Comparison of ENCODE assay signal across 10 mouse cellular contexts in the genomic region with DNA sequence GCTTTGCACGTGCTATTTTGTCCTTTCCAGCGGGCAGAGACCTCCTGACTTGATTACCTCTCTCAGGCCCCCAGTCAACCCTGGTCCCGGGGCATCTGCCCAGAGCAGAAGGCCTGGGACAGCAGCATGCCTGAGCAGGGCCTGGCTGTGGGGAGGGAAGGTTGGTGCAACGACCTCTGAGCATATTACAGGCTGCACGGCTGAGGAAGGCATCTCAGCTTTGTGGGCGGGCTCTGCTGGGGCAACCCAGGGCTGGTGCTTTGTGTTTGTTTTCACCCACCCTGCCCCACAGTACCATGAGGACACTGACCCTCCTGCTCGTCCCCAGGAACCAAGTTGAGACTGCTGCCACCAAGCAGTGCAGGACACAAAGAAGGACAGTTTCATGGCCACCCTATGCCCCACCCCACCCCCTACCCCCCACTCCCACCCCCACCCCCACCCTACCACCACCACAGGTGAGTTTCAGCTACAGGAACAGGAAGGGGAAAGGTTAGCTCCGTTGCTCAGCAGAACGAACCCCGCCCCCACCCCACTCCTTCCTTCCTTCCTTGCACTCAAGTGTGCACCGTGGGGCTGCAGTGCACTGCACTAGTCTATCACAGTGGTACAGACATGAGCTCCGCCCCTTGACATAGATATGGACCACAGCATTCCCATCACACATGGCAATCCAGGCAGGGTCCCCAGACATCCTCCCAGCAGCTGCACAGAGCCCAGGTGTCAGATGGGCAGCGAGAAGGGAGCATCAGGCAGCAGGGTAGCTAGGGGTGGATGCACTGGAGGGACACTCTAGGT. TPM values are rescaled to one million over a fixed set of nuclear protein-coding genes. Genes with fewer than 3 reads are reported as not detected.
DNase-seq lines count a peak whose midpoint lies in the region; ATAC-seq and TF ChIP-seq lines count a peak whose summit lies in the region.
"Had no signal": no experiment of that assay in that cellular context is flagged by ENCODE, and none has a peak within 500 bp of the region (broad histone marks: within the 10 kb centered on the region; RNA-seq: fewer than 3 reads in every experiment).

No protein-coding gene starts in this region.

- TF ChIP-seq EP300 in lung, postnatal 0 days (IDR thresholded peaks at IDR 0.05): no peak

- H3K9ac ChIP-seq in kidney, embryonic 16.5 days (replicated peaks; ENCODE audit: low read length): peak overlapping the region; percentile 49; the same call in 1 of the 2 replicates
- H3K9ac ChIP-seq in stomach, embryonic 16.5 days (ENCODE audit: low read length): peak overlapping the region; percentile 27
- H3K9ac ChIP-seq in lung, postnatal 0 days (replicated peaks; ENCODE audit: low read depth): no peak overlapping the region
- H3K9ac ChIP-seq: liver, embryonic 15.5 days had no signal

- no peaks in the 10 kb centered on the region for H3K27me3 ChIP-seq in kidney, embryonic 16.5 days (ENCODE audit: insufficient read depth, low read length)
- H3K27me3 ChIP-seq in limb, embryonic 10.5 days (ENCODE audit: low read depth, poor library complexity, severe bottlenecking): no peaks in the 10 kb centered on the region
- H3K27me3 ChIP-seq in stomach, embryonic 16.5 days (ENCODE audit: control insufficient read depth, insufficient read depth, low read length): no peaks in the 10 kb centered on the region
- no peaks in the 10 kb centered on the region for H3K27me3 ChIP-seq in lung, postnatal 0 days (replicated peaks; ENCODE audit: insufficient read depth, low read length)
- H3K27me3 ChIP-seq: liver, embryonic 15.5 days had no signal

- H3K4me2 ChIP-seq in kidney, embryonic 16.5 days (replicated peaks; ENCODE audit: low read depth, low read length): no peak overlapping the region
- H3K4me2 ChIP-seq in stomach, embryonic 16.5 days (ENCODE audit: low read depth, low read length): no peak overlapping the region
- H3K4me2 ChIP-seq in lung, postnatal 0 days (replicated peaks; ENCODE audit: low read depth, low read length): no peak overlapping the region
- H3K4me2 ChIP-seq: liver, embryonic 15.5 days had no signal

- H3K36me3 ChIP-seq in kidney, embryonic 16.5 days (ENCODE audit: insufficient read depth, low read length): no peaks in the 10 kb centered on the region
- no peaks in the 10 kb centered on the region for H3K36me3 ChIP-seq in limb, embryonic 10.5 days
- H3K36me3 ChIP-seq in stomach, embryonic 16.5 days (ENCODE audit: control insufficient read depth, insufficient read depth, low read length): no peaks in the 10 kb centered on the region
- no peaks in the 10 kb centered on the region for H3K36me3 ChIP-seq in lung, postnatal 0 days (ENCODE audit: insufficient read depth, low read length)
- H3K36me3 ChIP-seq: liver, embryonic 15.5 days had no signal

- no peak overlapping the region for H3K27ac ChIP-seq in kidney, embryonic 16.5 days (ENCODE audit: low read length)
- peak overlapping the region; percentile 88 for H3K27ac ChIP-seq in bone marrow, adult 2 months (ENCODE audit: control insufficient read depth, insufficient read depth, low read depth, low read length, poor library complexity)
- H3K27ac ChIP-seq in limb, embryonic 10.5 days: peak overlapping the region; percentile 66
- H3K27ac ChIP-seq in stomach, embryonic 16.5 days (ENCODE audit: low read length): peak overlapping the region; percentile 32; the same call in 1 of the 2 replicates
- no peak overlapping the region for H3K27ac ChIP-seq in lung, postnatal 0 days (ENCODE audit: low read length)
- H3K27ac ChIP-seq: liver, embryonic 15.5 days had no signal

- TF ChIP-seq CTCF in bone marrow, adult 2 months (IDR thresholded peaks at IDR 0.05; ENCODE audit: control insufficient read depth, insufficient read depth, low read length): no peak
- no peak for TF ChIP-seq CTCF in lung, postnatal 0 days (IDR thresholded peaks at IDR 0.05)

- no peak overlapping the region for H3K4me3 ChIP-seq in kidney, embryonic 16.5 days (ENCODE audit: low read length)
- no peak overlapping the region for H3K4me3 ChIP-seq in bone marrow, adult 2 months (replicated peaks; ENCODE audit: control insufficient read depth, low read depth, low read length)
- H3K4me3 ChIP-seq in limb, embryonic 10.5 days: no peak overlapping the region
- H3K4me3 ChIP-seq in stomach, embryonic 16.5 days (replicated peaks; ENCODE audit: low read length): no peak overlapping the region
- no peak overlapping the region for H3K4me3 ChIP-seq in lung, postnatal 0 days (ENCODE audit: low read depth, low read length)
- H3K4me3 ChIP-seq: liver, embryonic 15.5 days had no signal

- ATAC-seq in kidney, embryonic 16.5 days (ENCODE audit: low FRiP score, low TSS enrichment): peak; percentile 82
- ATAC-seq in stomach, embryonic 16.5 days (ENCODE audit: insufficient read depth, low FRiP score): peak; percentile 45; the same call in 1 of the 2 replicates
- ATAC-seq in frontal cortex, adult (ENCODE audit: low TSS enrichment): no peak
- ATAC-seq in lung, postnatal 0 days: no peak

- TF ChIP-seq POLR2A in bone marrow, adult 2 months (IDR thresholded peaks at IDR 0.05; ENCODE audit: borderline replicate concordance, control insufficient read depth, low read depth, low read length): no peak

- WGBS in kidney, embryonic 16.5 days: 26% methylated on average over 13 of the region's 13 CpGs
- 13% methylated on average over 13 of the region's 13 CpGs for WGBS in bone marrow, adult 2 months
- 49% methylated on average over 13 of the region's 13 CpGs for WGBS in limb, embryonic 10.5 days
- WGBS in stomach, embryonic 16.5 days: 31% methylated on average over 13 of the region's 13 CpGs
- WGBS in lung, postnatal 0 days: 39% methylated on average over 9 of the region's 13 CpGs

- peaks cover 20% of the 10 kb centered on the region for H3K4me1 ChIP-seq in kidney, embryonic 16.5 days (ENCODE audit: insufficient read depth, low read length)
- peaks cover 9% of the 10 kb centered on the region for H3K4me1 ChIP-seq in bone marrow, adult 2 months (ENCODE audit: control insufficient read depth, insufficient read depth, low read length)
- peaks cover 36% of the 10 kb centered on the region for H3K4me1 ChIP-seq in limb, embryonic 10.5 days
- peaks cover 11% of the 10 kb centered on the region for H3K4me1 ChIP-seq in stomach, embryonic 16.5 days (ENCODE audit: control insufficient read depth, insufficient read depth, low read length)
- H3K4me1 ChIP-seq in lung, postnatal 0 days (ENCODE audit: insufficient read depth, low read depth, low read length): peaks cover 6% of the 10 kb centered on the region; the same call in 1 of the 2 replicates

- H3K9me3 ChIP-seq in kidney, embryonic 16.5 days (ENCODE audit: low read length): no peaks in the 10 kb centered on the region
- no peaks in the 10 kb centered on the region for H3K9me3 ChIP-seq in limb, embryonic 10.5 days (replicated peaks)
- H3K9me3 ChIP-seq in stomach, embryonic 16.5 days (replicated peaks; ENCODE audit: control insufficient read depth, low read length): no peaks in the 10 kb centered on the region
- no peaks in the 10 kb centered on the region for H3K9me3 ChIP-seq in lung, postnatal 0 days (ENCODE audit: low read length)
- H3K9me3 ChIP-seq: liver, embryonic 15.5 days had no signal

- DNase-seq in kidney, postnatal 25 days: no peak
- no peak for DNase-seq in limb, embryonic 10.5 days (ENCODE audit: low spot score)
- DNase-seq in urinary bladder, adult 18-20 months (ENCODE audit: low spot score in 2 of 2): no peak
- no peak for DNase-seq in lung, postnatal 0 days (ENCODE audit: low spot score)
- DNase-seq: right cerebral cortex, postnatal 25 days had no signal

RNA-seq across cellular contexts. Expression of a gene that starts 34.3 kb away (rescaled TPM):
- 16.5 and 17.8 TPM in 2 replicates for polyA plus RNA-seq in kidney, embryonic 16.5 days (2015; fragmentation: Nextera tagmentation; extraction: Ambion mirVana)
- polyA plus RNA-seq in bone marrow, adult 2 months (2011; ENCODE audit: insufficient read depth, insufficient read length, low replicate concordance, missing spikeins): 24.1 and 42.9 TPM in 2 replicates
- polyA plus RNA-seq in limb, embryonic 10.5 days (2016; fragmentation: Nextera tagmentation; extraction: Ambion mirVana): 10.3 and 13.4 TPM in 2 replicates
- 18.4 and 20.2 TPM in 2 replicates for polyA plus RNA-seq in stomach, embryonic 16.5 days (2015; fragmentation: Nextera tagmentation; extraction: Ambion mirVana)
- polyA plus RNA-seq in lung, postnatal 0 days (2015; fragmentation: Nextera tagmentation; extraction: Ambion mirVana): 29.5 and 35.9 TPM in 2 replicates

Comparison
In these comparisons a context has a peak if more than half of its experiments do, and no peak if none do; other contexts are left out.
1. ATAC-seq: peak in kidney, embryonic 16.5 days (single experiment) and stomach, embryonic 16.5 days (single experiment); none in frontal cortex, adult (single experiment) and lung, postnatal 0 days (single experiment).
2. H3K27ac ChIP-seq: peak in bone marrow, adult 2 months (single experiment), limb, embryonic 10.5 days (single experiment) and stomach, embryonic 16.5 days (single experiment); none in kidney, embryonic 16.5 days (single experiment) and lung, postnatal 0 days (single experiment).